In genomic region chr11:63957207-63957606, GRCm38 (mm10) we compare ENCODE assay signal across 9 mouse cellular contexts. TPM values are rescaled to one million over a fixed set of nuclear protein-coding genes. Genes with fewer than 3 reads are reported as not detected.
DNase-seq lines count a peak whose midpoint lies in the region; ATAC-seq and TF ChIP-seq lines count a peak whose summit lies in the region.
"Had no signal": no experiment of that assay in that cellular context is flagged by ENCODE, and none has a peak within 500 bp of the region (broad histone marks: within the 10 kb centered on the region; RNA-seq: fewer than 3 reads in every experiment).

No protein-coding gene starts in this region.

- peaks cover 12% of the 10 kb centered on the region; the same call in 1 of the 2 replicates for H3K27me3 ChIP-seq in liver, embryonic 12.5 days (replicated peaks)
- 0 out of 2 replicates have a peak, but pooled peaks cover 3% of the 10 kb centered on the region for H3K27me3 ChIP-seq in stomach, embryonic 16.5 days (ENCODE audit: control insufficient read depth, insufficient read depth, low read length)

- peak; percentile 23; the same call in 1 of the 2 replicates for TF ChIP-seq CTCF in brain, embryonic 14.5 days (IDR thresholded peaks at IDR 0.05; ENCODE audit: borderline replicate concordance, extremely low read depth, insufficient read depth, insufficient read length)

- no peak overlapping the region for H3K4me2 ChIP-seq in liver, embryonic 12.5 days
- H3K4me2 ChIP-seq in stomach, embryonic 16.5 days (ENCODE audit: low read depth, low read length) = no peak overlapping the region
- H3K4me2 ChIP-seq: neural tube, embryonic 12.5 days had no signal

- peak; percentile 66 for ATAC-seq in liver, embryonic 12.5 days
- ATAC-seq in stomach, embryonic 16.5 days (ENCODE audit: insufficient read depth, low FRiP score) = peak; percentile 87

- no peaks in the 10 kb centered on the region for H3K36me3 ChIP-seq in liver, embryonic 12.5 days
- no peaks in the 10 kb centered on the region for H3K36me3 ChIP-seq in stomach, embryonic 16.5 days (ENCODE audit: control insufficient read depth, insufficient read depth, low read length)
- H3K36me3 ChIP-seq: neural tube, embryonic 12.5 days had no signal

- WGBS in liver, embryonic 12.5 days (ENCODE audit: insufficient replicate concordance) = 56% methylated on average over 4 of the region's 4 CpGs
- 48% methylated on average over 4 of the region's 4 CpGs for WGBS in stomach, embryonic 16.5 days

- no peak overlapping the region for H3K9ac ChIP-seq in liver, embryonic 12.5 days
- H3K9ac ChIP-seq in stomach, embryonic 16.5 days (ENCODE audit: low read length) = no peak overlapping the region
- H3K9ac ChIP-seq: neural tube, embryonic 12.5 days had no signal

- no peak overlapping the region for H3K4me3 ChIP-seq in liver, embryonic 12.5 days
- no peak overlapping the region for H3K4me3 ChIP-seq in stomach, embryonic 16.5 days (replicated peaks; ENCODE audit: low read length)
- H3K4me3 ChIP-seq: neural tube, embryonic 12.5 days had no signal

- no peaks in the 10 kb centered on the region for H3K9me3 ChIP-seq in liver, embryonic 12.5 days (replicated peaks)
- H3K9me3 ChIP-seq in stomach, embryonic 16.5 days (replicated peaks; ENCODE audit: control insufficient read depth, low read length) = no peaks in the 10 kb centered on the region
- H3K9me3 ChIP-seq: neural tube, embryonic 12.5 days had no signal

- peak; percentile 31 for DNase-seq in adrenal gland, postnatal 10 days
- DNase-seq in adrenal gland, postnatal 4 days (ENCODE audit: low spot score in 2 of 2) = no peak
- DNase-seq in 3T3-L1 (ENCODE audit: low read depth, low spot score) = peak; percentile 27
- DNase-seq in brain, embryonic 14.5 days (ENCODE audit: low read depth) = peak; percentile 35
- no peak for DNase-seq in frontal cortex, adult 2 months (ENCODE audit: extremely low spot score in 1 of 2, low spot score in 1 of 2)
- no peak for DNase-seq in layer of hippocampus, postnatal 14 days (ENCODE audit: low spot score in 2 of 2)

- TF ChIP-seq POLR2A in brain, embryonic 14.5 days (IDR thresholded peaks at IDR 0.05; ENCODE audit: borderline replicate concordance, extremely low read depth, insufficient read depth, insufficient read length, poor library complexity, severe bottlenecking) = no peak

- no peak overlapping the region for H3K27ac ChIP-seq in liver, embryonic 12.5 days
- H3K27ac ChIP-seq in stomach, embryonic 16.5 days (ENCODE audit: low read length) = peak overlapping the region; percentile 77
- H3K27ac ChIP-seq: neural tube, embryonic 12.5 days had no signal

- H3K4me1 ChIP-seq in liver, embryonic 12.5 days = peaks cover 20% of the 10 kb centered on the region
- H3K4me1 ChIP-seq in stomach, embryonic 16.5 days (ENCODE audit: control insufficient read depth, insufficient read depth, low read length) = peaks cover 21% of the 10 kb centered on the region

RNA-seq across cellular contexts. Expression of gene Hs3st3b1, which starts 35.1 kb away (rescaled TPM):
- 1 to 10 TPM; 5.4 to 9.6 TPM for total RNA-seq in adrenal gland, postnatal 10 days (2021)
- total RNA-seq in adrenal gland, postnatal 4 days (2021) = 1 to 10 TPM; 5.0 to 9.1 TPM
- polyA plus RNA-seq in brain, embryonic 14.5 days (2012; rRNA removed) = 7.9 and 10.5 TPM in 2 replicates
- polyA plus RNA-seq in liver, embryonic 12.5 days (2016; fragmentation: Nextera tagmentation; extraction: Ambion mirVana) = 23.7 and 25.0 TPM in 2 replicates
- 9.4 and 9.6 TPM in 2 replicates for polyA plus RNA-seq in stomach, embryonic 16.5 days (2015; fragmentation: Nextera tagmentation; extraction: Ambion mirVana)
- 3.6 and 3.9 TPM in 2 replicates for polyA plus RNA-seq in frontal cortex, adult 2 months (2012; rRNA removed)
- under 1 TPM; 0.48 to 0.62 TPM for total RNA-seq in layer of hippocampus, postnatal 14 days (2021)

Comparison
In these comparisons a context has a peak if more than half of its experiments do, and no peak if none do; other contexts are left out.
1. DNase-seq: peak in adrenal gland, postnatal 10 days (single experiment), 3T3-L1 (single experiment) and brain, embryonic 14.5 days (single experiment); none in adrenal gland, postnatal 4 days (0 of 2), frontal cortex, adult 2 months (0 of 2) and layer of hippocampus, postnatal 14 days (0 of 2).